Mouse (Mus musculus) cortical plate, adult 2 months (tissue): Measurements from ENCODE around the gene Ccser1.

Experiments used
- CTCF ChIP-seq: fragments of 200-500 bp; IDR thresholded peaks from 2 replicates; pipeline ENCODE4 v1.5.1; 2011; ENCODE audit warnings: mild to moderate bottlenecking, control low read depth, low read length; ENCODE audit not compliant: insufficient read depth; ENCODE audit errors: extremely low read depth
- POLR2A ChIP-seq: fragments of 200-500 bp; IDR thresholded peaks from 2 replicates; pipeline ENCODE4 v1.6.1; 2011; ENCODE audit warnings: mild to moderate bottlenecking, low read length, control low read depth; ENCODE audit not compliant: insufficient read depth; ENCODE audit errors: extremely low read depth

- TF ChIP-seq CTCF (no peak), POLR2A (no peak)
These were observed 312.1 kb downstream of the Ccser1 start for GRCm38 (mm10) chr6:61491979-61492821.
